Mouse (Mus musculus) forebrain, embryonic 11.5 days (tissue): ENCODE results near the gene Skiv2l. TPM values are rescaled to one million over a fixed set of nuclear protein-coding genes. Genes with fewer than 3 reads are reported as not detected.
A peak's percentile ranks its signal among the peaks of the same experiment; 100 is the strongest.

Experiments
- ATAC-seq: fragments of 200-750 bp; cut with Nextera tagmentation; replicated peaks from 2 replicates; pipeline ENCODE4 v1.8.0; 2017; ENCODE audit warnings: moderate TSS enrichment; ENCODE audit not compliant: low FRiP score
- DNase-seq: peaks from one replicate; pipeline ENCODE4 v3.0.0-alpha.2; 2017; ENCODE audit warnings: low spot score
- H3K27ac ChIP-seq: fragments of 300-500 bp; sonication (generic); 2 replicates; pipeline ENCODE4 v1.5.1; 2014; ENCODE audit warnings: low read depth, low read length
- H3K27me3 ChIP-seq: fragments of 300-500 bp; sonication (generic); 2 replicates; pipeline ENCODE4 v1.6.1; 2014; ENCODE audit warnings: mild to moderate bottlenecking, low read length, mixed read lengths; ENCODE audit not compliant: control insufficient read depth, insufficient read depth
- H3K36me3 ChIP-seq: fragments of 300-500 bp; sonication (generic); 2 replicates; pipeline ENCODE4 v1.6.1; 2014; ENCODE audit warnings: mild to moderate bottlenecking, low read length, moderate library complexity, mixed read lengths; ENCODE audit not compliant: control insufficient read depth, insufficient read depth
- H3K4me1 ChIP-seq: fragments of 300-500 bp; sonication (generic); replicated peaks from 2 replicates; pipeline ENCODE4 v1.6.1; 2014; ENCODE audit warnings: low read length, mixed read lengths; ENCODE audit not compliant: control insufficient read depth, insufficient read depth
- H3K4me2 ChIP-seq: fragments of 300-500 bp; sonication (generic); 2 replicates; pipeline ENCODE4 v1.6.1; 2014; ENCODE audit warnings: low read depth, mild to moderate bottlenecking, low read length, moderate library complexity, mixed read lengths; ENCODE audit not compliant: severe bottlenecking
- H3K4me3 ChIP-seq: fragments of 300-500 bp; sonication (generic); 2 replicates; pipeline ENCODE4 v1.5.1; 2014; ENCODE audit warnings: low read depth, low read length
- H3K9ac ChIP-seq: fragments of 300-500 bp; sonication (generic); 2 replicates; pipeline ENCODE4 v1.6.1; 2014; ENCODE audit warnings: low read length
- H3K9me3 ChIP-seq: fragments of 300-500 bp; sonication (generic); 2 replicates; pipeline ENCODE4 v1.6.1; 2016; ENCODE audit warnings: low read length, mixed read lengths; ENCODE audit not compliant: control insufficient read depth
- WGBS: fragments of 180-500 bp; shearing (Covaris S2); extraction: QIAGEN DNeasy Blood & Tissue Kit; methylation state at CpG from one replicate; pipeline ENCODE4 v1.1.7; 2014; 5-methylcytosine and 5-hydroxymethylcytosine counted together
- polyA plus RNA-seq: library from polyadenylated mRNA; unstranded; fragments of >200 nt; fragmentation: Nextera tagmentation; extraction: Ambion mirVana; gene quantifications from 2 replicates; pipeline ENCODE4 v1.2.1, GENCODE M21; 2014

Gene Skiv2l
- polyA plus RNA-seq, 1 experiment from 2014 or later: 53.1 TPM

- 89% methylated on average over 9 of the region's 9 CpGs for WGBS
- Histone ChIP-seq H3K9me3 (no peaks in the 10 kb centered on the region), H3K4me3 (no peak overlapping the region), H3K9ac (no peak overlapping the region), H3K4me2 (no peak overlapping the region), H3K4me1 (no peaks in the 10 kb centered on the region), H3K27ac (no peak overlapping the region), H3K27me3 (no peaks in the 10 kb centered on the region), H3K36me3 (peaks cover 4% of the 10 kb centered on the region; the same call in 1 of the 2 replicates)
- DNase-seq: no peak
- no peak for ATAC-seq
Observed at GRCm38 (mm10) chr17:34860514-34860913, 10.5 kb upstream of the Skiv2l start.

- Histone ChIP-seq H3K4me1 (no peaks in the 10 kb centered on the region), H3K36me3 (peaks cover 11% of the 10 kb centered on the region; the same call in 1 of the 2 replicates), H3K9ac (no peak overlapping the region), H3K27ac (no peak overlapping the region), H3K9me3 (no peaks in the 10 kb centered on the region), H3K27me3 (no peaks in the 10 kb centered on the region), H3K4me3 (no peak overlapping the region), H3K4me2 (no peak overlapping the region)
- DNase-seq (no peak), ATAC-seq (no peak)
- WGBS: 92% methylated on average over 4 of the region's 4 CpGs
Observed at GRCm38 (mm10) chr17:34858670-34859069, 8.7 kb upstream of the Skiv2l start.

- H3K36me3 ChIP-seq: peaks cover 19% of the 10 kb centered on the region
- ATAC-seq: no peak
- DNase-seq: no peak
Observed at GRCm38 (mm10) chr17:34855825-34856224, 5.8 kb upstream of the Skiv2l start.

DNA sequence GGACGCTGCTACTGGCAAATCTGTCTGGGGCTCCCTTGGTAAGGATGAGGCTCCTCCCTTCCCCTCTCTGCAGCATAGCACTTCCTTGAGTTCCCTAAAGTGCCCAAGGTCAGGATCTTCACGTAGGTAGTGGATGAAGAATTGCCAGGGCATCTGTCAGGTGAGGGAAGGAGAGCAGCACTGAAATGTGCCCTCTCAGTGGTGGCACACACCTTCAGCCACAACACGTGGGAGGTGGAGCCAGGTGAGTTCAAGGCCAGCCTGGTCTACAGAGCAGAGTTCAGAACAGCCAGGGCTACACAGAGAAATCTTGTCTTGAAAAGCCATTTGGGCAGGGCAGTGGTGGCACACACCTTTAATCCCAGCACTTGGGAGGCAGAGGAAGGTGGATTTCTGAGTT is 4.8 kb upstream of the Skiv2l start:
- DNase-seq (no peak), ATAC-seq (no peak)
- Histone ChIP-seq H3K36me3 (peaks cover 19% of the 10 kb centered on the region), H3K9me3 (no peaks in the 10 kb centered on the region), H3K9ac (no peak overlapping the region), H3K4me2 (no peak overlapping the region), H3K4me1 (peaks cover 9% of the 10 kb centered on the region; the same call in 1 of the 2 replicates), H3K4me3 (no peak overlapping the region), H3K27me3 (no peaks in the 10 kb centered on the region), H3K27ac (no peak overlapping the region)
- 86% methylated on average over 3 of the region's 3 CpGs for WGBS

More at GRCm38 (mm10) chr17:34855825-34856224, 5.8 kb upstream of the Skiv2l start:
- Histone ChIP-seq H3K4me3 (no peak overlapping the region), H3K4me2 (no peak overlapping the region), H3K9me3 (no peaks in the 10 kb centered on the region), H3K27ac (no peak overlapping the region), H3K9ac (no peak overlapping the region), H3K4me1 (peaks cover 8% of the 10 kb centered on the region; the same call in 1 of the 2 replicates), H3K27me3 (no peaks in the 10 kb centered on the region)
- WGBS: 43% methylated on average over 3 of the region's 3 CpGs

- Histone ChIP-seq H3K4me3 (no peak overlapping the region), H3K4me2 (no peak overlapping the region), H3K9ac (no peak overlapping the region), H3K36me3 (peaks cover 19% of the 10 kb centered on the region), H3K27ac (no peak overlapping the region), H3K27me3 (no peaks in the 10 kb centered on the region), H3K4me1 (peaks cover 10% of the 10 kb centered on the region), H3K9me3 (no peaks in the 10 kb centered on the region)
- WGBS: 78% methylated on average over 8 of the region's 8 CpGs
- DNase-seq (no peak), ATAC-seq (no peak)
Observed at GRCm38 (mm10) chr17:34853511-34853910, 3.5 kb upstream of the Skiv2l start.

GRCm38 (mm10) chr17:34850517-34851125 is 611 bp upstream of the Skiv2l start:
- ATAC-seq: no peak
- DNase-seq: no peak
- Histone ChIP-seq H3K9ac (peak overlapping the region; percentile 80), H3K27me3 (no peaks in the 10 kb centered on the region), H3K4me3 (peak overlapping the region; percentile 63), H3K36me3 (peaks cover 17% of the 10 kb centered on the region), H3K4me1 (peaks cover 10% of the 10 kb centered on the region), H3K27ac (no peak overlapping the region), H3K9me3 (no peaks in the 10 kb centered on the region), H3K4me2 (peak overlapping the region; percentile 90)
- 2% methylated on average over 25 of the region's 25 CpGs for WGBS

DNA sequence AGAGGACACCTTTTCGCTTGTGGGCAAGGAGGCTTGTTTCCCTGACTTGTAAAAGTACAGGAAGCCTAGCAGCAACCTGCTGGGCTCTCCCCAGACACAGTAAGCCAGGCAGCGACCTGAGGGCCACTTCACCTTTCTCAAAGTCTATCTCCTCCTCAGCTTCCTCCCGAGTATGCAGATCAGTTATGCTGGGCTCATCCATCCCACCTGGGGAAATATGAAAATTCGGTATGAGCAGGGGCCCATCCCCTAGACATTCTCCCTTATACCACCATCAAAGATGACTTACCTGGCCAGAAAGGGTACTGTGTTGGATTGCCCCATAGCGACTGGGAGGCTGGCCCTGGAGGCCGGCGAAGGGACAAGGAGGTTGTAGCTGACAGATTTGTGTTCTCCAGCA is 2.4 kb downstream of the Skiv2l start:
- DNase-seq: no peak
- Histone ChIP-seq H3K27me3 (no peaks in the 10 kb centered on the region), H3K36me3 (peaks cover 6% of the 10 kb centered on the region)

DNA sequence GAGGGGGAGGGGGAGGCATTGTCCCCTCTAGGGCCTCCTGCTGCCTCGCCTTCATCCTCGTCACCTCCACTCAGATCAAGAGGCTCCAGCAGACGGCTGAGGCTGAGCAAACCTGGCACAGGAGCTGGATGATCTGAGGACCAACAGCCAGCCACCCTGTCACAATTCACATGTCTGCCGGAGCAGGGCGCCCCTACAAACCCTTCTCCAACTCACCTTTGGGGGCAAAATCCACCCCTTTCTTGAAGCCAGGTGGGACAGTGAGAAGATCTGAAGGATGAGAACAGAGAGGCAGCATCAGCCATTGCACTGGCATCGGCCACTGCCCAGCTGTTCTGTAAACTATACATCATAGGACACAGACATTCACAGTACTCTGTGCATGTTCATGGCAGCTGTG is 2.8 kb downstream of the Skiv2l start:
- Histone ChIP-seq H3K4me3 (no peak overlapping the region), H3K36me3 (peaks cover 2% of the 10 kb centered on the region), H3K27me3 (no peaks in the 10 kb centered on the region), H3K4me1 (peaks cover 10% of the 10 kb centered on the region), H3K4me2 (no peak overlapping the region), H3K9ac (no peak overlapping the region), H3K27ac (no peak overlapping the region), H3K9me3 (no peaks in the 10 kb centered on the region)
- DNase-seq (no peak), ATAC-seq (no peak)
- WGBS: 89% methylated on average over 6 of the region's 6 CpGs

More for the DNA sequence above, 2.4 kb downstream of the Skiv2l start:
- no peaks in the 10 kb centered on the region for H3K9me3 ChIP-seq
- H3K4me2 ChIP-seq: no peak overlapping the region
- WGBS: 93% methylated on average over 7 of the region's 7 CpGs
- no peak overlapping the region for H3K9ac ChIP-seq
- H3K4me3 ChIP-seq: no peak overlapping the region
- peaks cover 10% of the 10 kb centered on the region for H3K4me1 ChIP-seq
- H3K27ac ChIP-seq: no peak overlapping the region
- no peak for ATAC-seq

DNA sequence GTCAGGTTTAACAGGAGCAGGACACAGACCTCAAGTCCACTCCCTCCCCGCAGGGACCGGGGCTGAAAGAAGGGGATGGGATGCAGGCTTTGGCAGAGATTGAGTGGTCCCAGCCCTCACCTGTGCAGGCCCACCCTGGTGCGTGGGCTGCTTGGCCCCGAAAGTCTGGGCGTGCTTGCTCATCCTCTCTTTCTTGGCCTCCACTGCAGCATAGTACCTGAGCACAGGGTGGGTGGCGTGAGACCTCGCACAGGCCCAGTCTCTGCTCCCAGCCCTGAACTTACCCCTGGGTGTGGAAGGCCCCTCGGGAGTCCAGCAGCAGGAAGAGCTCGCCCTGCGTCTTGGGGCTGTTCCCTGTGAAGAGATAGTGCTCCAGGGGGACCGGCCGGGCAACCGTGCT is 5.1 kb downstream of the Skiv2l start:
- WGBS: 92% methylated on average over 13 of the region's 13 CpGs
- Histone ChIP-seq H3K4me1 (peaks cover 2% of the 10 kb centered on the region; the same call in 1 of the 2 replicates), H3K27ac (no peak overlapping the region), H3K9me3 (no peaks in the 10 kb centered on the region), H3K4me2 (no peak overlapping the region), H3K36me3 (peaks cover 8% of the 10 kb centered on the region), H3K4me3 (no peak overlapping the region), H3K9ac (no peak overlapping the region), H3K27me3 (no peaks in the 10 kb centered on the region)
- ATAC-seq: no peak
- DNase-seq: no peak
